Mouse (Mus musculus): ENCODE measurements around the gene Sprr2j-ps. TPM values are rescaled to one million over a fixed set of nuclear protein-coding genes. Genes with fewer than 3 reads are reported as not detected.

The Sprr2j-ps gene
- not detected for total RNA-seq (2023)

DNA sequence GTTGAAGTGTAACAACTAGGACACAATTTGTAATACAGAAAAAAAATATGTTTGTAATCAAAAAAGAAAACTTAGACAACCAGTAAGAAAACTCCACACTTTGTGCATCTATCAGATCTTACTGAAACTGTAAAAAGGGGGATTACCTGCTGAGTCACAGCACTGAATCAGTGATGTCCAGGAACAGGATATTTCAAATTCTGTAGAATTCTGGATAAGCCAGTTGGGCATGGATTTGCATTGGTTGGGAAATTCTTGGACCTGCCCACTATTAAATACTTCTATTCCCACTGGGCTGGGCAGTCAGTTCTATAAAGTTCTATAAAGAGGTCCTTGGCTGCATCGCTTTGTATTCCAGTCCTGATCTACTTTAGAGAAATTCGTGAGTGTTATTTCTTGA, at the start of gene Sprr2j-ps:
Gene Sprr2j-ps, plus strand, starts transcription at position 301 of the 400 bp plus-strand sequence.

DNA sequence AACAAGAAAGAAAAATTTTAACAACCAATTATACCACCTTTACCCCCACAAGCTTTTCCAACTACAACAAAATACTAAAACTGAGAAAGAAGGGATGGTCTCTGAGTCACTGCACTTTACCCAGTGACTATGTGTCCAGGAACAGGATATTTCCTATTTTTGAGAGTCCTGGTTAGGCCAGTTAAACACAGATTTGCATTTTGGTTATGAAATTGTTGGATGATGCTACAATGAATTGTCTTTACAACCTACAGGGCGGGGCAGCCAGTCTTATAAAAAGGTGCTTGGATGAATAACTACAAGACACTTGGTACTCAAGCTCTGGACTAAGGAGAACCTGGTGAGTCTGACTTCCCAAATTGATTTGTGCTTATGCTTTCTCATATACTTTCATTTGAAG, 32.5 kb upstream of the Sprr2j-ps start, which contains the start of gene Sprr2h:
Gene Sprr2h, plus strand, starts transcription at position 301 of the 400 bp plus-strand sequence.

DNA sequence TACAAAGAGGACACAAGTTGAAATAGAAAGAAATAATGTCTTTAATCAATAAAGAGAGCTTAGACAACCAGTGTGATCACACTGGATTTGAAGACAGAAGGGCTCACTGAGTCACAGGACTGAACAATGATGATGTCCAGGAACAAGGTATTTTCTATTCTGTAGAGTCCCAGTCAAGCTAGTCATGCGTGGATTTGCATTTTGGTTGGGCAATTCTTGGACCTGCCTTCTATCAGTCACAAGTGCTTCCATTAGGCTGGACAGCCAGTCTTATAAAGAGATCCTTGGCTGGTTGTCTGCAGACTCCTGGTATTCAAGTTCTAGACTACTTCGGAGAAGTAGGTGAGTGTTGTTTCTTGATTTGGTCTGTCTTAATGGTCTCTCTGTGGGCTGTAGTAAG, 10.2 kb upstream of the Sprr2j-ps start, which contains the start of gene Sprr2i:
Gene Sprr2i, plus strand, starts transcription at position 301 of the 400 bp plus-strand sequence.

DNA sequence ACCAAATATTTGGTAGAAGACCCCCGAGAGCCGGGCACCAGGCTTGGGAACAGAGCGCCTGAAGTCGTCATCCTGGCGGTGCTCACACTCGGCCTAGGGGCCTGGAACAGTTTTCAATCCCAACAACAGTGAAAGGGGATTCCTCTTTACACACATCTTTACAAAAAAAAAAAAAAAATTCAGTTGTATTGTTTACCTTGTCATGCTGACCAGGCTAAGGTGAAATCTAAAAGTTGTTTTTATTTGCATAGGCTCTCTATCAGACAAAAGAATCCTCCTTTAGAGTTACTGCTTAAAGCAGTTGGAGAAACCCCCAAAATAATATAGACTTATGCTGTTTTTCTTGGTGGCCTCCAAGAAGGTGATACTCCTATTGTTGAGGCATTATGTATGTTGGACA, 11.4 kb downstream of the Sprr2j-ps start, which contains the start of gene Gm9774:
Gene Gm9774, minus strand, starts transcription at position 101 of the 400 bp plus-strand sequence.

DNA sequence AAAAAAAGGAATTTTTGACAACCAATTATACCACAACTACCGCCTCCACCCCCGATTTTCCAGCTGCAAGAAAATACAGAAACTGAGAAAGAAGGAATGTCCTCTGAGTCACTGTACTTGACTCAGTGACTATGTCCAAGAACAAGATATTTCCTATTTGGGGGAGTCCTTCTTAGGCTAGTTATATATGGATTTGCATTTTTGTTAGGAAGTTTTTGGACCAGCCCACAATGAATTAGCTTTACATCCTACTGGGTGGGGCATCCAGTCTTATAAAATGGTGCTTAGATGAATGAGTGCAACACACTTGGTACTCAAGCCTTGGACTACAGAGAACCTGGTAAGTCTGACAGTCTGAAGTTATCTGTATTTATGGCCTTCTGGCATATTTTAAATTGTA, 14.4 kb downstream of the Sprr2j-ps start, which contains the start of gene Sprr2k:
Gene Sprr2k, plus strand, starts transcription at position 301 of the 400 bp plus-strand sequence.

DNA sequence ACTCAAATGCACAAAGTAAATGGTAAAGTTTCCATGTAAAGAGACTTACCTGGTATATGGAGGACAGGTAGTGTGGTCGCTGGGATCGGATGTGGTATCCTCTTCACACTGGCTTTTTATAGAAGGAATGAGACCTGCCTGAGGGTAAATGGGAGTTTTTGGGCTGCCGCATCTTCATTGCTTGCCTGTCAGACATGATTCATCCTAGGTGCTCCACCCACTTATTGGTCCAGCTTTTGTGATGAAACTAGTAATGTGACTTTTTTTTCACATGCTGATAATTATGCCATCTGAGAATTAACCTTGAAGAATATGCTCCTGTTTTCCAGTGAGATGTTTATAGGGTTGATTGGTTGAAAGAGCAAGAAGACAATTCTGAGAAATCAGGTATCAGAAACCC, 20.8 kb downstream of the Sprr2j-ps start, which contains the start of gene Sprr1b:
Gene Sprr1b, minus strand, starts transcription at position 101 of the 400 bp plus-strand sequence.

DNA sequence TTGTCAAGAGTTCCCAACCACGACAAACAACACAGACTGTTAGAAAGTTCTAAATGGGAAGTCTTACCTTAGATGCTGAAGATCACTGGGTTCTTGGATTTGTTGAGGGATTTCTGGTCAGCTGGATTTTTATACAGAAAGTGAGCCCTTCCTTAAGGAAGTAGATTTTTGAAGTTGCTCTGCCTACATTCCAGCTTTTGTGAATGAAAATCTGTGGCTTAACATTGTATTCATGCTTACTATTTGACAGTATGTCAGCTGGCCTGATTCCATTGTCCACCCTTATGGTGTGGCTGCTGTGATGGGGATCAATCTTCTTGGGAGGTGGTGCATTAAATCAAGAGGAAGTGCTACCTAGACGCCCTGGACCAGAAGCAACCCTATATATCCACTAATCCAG, 40.7 kb downstream of the Sprr2j-ps start, which contains the start of gene Sprr3:
Gene Sprr3, minus strand, starts transcription at position 101 of the 400 bp plus-strand sequence.

Other genes with a start within 250 kb of the Sprr2j-ps start
- not detected for gene Sprr2a1, start 202.3 kb upstream of the Sprr2j-ps start, total RNA-seq (2023)
- gene Sprr2a2, start 202.2 kb upstream of the Sprr2j-ps start, total RNA-seq (2023), result not detected
- not detected for gene Sprr2a3, start 132.7 kb upstream of the Sprr2j-ps start, total RNA-seq (2023)
- not detected for gene Sprr2b, start 101.5 kb upstream of the Sprr2j-ps start, total RNA-seq (2023)
- not detected for gene Sprr2d, start 78.9 kb upstream of the Sprr2j-ps start, total RNA-seq (2023)
- gene Sprr2e, start 65.9 kb upstream of the Sprr2j-ps start, total RNA-seq (2023), result not detected
- not detected for gene Sprr2f, start 52.9 kb upstream of the Sprr2j-ps start, total RNA-seq (2023)
- gene Sprr2h, start 32.4 kb upstream of the Sprr2j-ps start, total RNA-seq (2023), result not detected
- not detected for gene Sprr2i, start 10.1 kb upstream of the Sprr2j-ps start, total RNA-seq (2023)
- gene Gm9774, start 11.3 kb downstream of the Sprr2j-ps start, total RNA-seq (2023), result 1 to 10 TPM in 1 of 2 experiments, under 1 TPM in 1; 0.53 to 1.4 TPM
- not detected for gene Sprr2k, start 14.5 kb downstream of the Sprr2j-ps start, total RNA-seq (2023)
- gene Sprr1b, start 20.7 kb downstream of the Sprr2j-ps start, total RNA-seq (2023), result not detected
- gene Sprr3, start 40.6 kb downstream of the Sprr2j-ps start, total RNA-seq (2023), result not detected
- not detected for gene Sprr1a, start 67.8 kb downstream of the Sprr2j-ps start, total RNA-seq (2023)
- not detected for gene Sprr4, start 82.4 kb downstream of the Sprr2j-ps start, total RNA-seq (2023)
- not detected for gene 2310046K23Rik, start 116.4 kb downstream of the Sprr2j-ps start, total RNA-seq (2023)
- gene Ivl, start 155.7 kb downstream of the Sprr2j-ps start, total RNA-seq (2023), result not detected
- gene Smcp, start 170.9 kb downstream of the Sprr2j-ps start, total RNA-seq (2023), result not detected
- not detected for gene 2210017I01Rik, start 189.4 kb downstream of the Sprr2j-ps start, total RNA-seq (2023)
- not detected for gene Lce6a, start 203.6 kb downstream of the Sprr2j-ps start, total RNA-seq (2023)
- not detected for gene Lce1a1, start 230.2 kb downstream of the Sprr2j-ps start, total RNA-seq (2023)
- not detected for gene Lce1b, start 238.8 kb downstream of the Sprr2j-ps start, total RNA-seq (2023)

Measured in neutrophil, adult 83 days (primary cell).